Mouse (Mus musculus) testis, postnatal 10 days (tissue): ENCODE results near the gene Gm9844.
"Not testable (repeated sequence)": the region's sequence is repeated elsewhere in the genome, so short reads cannot be mapped to it uniquely, and the experiment has no call there.

Experiments
- DNase-seq: peaks from one replicate; pipeline ENCODE4 v3.0.0; 2021; ENCODE audit warnings: low spot score

Gene Gm9844

DNA sequence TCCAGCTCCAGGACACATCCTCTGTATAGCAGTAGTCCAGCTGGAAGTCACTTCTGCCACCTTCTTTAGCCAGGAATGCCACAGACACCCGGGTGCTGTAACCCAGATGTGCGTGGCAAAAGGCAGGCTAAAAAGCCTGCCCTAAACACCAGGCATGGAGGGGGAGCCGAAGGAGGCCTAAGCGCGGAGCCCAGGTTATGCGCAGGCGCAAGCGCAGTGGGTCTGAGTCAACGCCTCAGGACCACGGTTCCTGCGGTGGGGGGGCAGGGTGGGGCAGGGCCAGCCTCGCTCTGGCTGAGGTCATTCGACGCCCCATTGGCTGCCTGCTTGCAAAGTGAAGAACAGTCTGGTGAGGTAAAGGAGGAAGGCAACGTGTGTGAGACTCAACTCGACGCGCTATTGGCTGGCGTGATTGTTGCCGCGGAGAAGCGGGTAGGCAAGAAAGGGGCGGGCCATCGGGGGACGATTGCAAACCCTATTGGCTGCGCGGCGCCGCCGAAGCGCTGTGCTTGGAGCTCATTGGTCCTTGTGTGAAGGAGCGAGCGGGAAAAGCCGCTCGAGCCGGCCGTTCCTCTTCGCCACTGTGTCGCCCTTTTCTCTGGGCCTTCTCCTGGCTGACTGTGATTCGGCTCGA is 7.6 kb downstream of the Gm9844 start, which contains the start of the genes Lypd4 and Dmrtc2:
Gene Lypd4 (minus strand): TSS at position 410 of the 634 bp plus-strand sequence.
Gene Dmrtc2 (plus strand): TSS at position 526 of the 634 bp plus-strand sequence.
- DNase-seq, result peak; percentile 67

DNA sequence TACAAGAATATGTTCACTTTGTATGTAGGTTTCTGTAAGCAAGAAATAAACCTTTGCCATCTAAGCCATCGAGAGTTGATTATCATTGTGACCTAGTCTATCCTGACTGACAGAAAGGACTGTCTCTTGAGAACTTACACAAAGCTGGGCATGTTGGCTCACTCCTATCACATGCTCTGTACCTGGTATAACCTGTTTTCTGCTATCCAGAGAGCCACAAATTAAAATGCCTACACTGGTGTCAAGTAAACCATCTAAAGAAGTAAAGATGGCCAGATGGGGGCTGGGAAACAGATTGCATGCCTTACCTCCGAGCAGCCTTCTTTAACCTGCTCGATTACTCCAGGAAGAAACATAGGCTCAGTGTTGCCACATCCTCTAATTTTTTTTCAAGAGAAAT is 15.6 kb downstream of the Gm9844 start:
- DNase-seq, result no peak

DNA sequence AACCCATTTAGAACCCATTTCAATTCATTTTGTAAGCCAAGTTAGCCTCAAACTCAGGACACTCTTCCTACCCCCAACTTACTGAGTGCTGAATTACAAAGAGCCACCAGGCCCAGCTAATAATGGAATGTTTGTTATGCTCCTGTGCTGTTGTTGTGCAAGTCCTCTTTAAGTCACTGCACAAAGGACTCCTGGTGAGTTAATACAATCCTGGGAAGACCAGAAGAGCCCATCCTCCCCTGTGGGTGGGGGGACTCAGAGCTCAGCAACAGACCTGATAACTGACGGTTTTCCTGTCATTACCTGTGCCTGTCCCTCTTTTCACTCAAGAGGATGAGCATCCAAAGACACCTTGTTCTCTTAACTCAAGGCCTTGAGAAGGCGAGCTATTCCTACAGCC is 17.6 kb downstream of the Gm9844 start:
- no peak for DNase-seq

DNA sequence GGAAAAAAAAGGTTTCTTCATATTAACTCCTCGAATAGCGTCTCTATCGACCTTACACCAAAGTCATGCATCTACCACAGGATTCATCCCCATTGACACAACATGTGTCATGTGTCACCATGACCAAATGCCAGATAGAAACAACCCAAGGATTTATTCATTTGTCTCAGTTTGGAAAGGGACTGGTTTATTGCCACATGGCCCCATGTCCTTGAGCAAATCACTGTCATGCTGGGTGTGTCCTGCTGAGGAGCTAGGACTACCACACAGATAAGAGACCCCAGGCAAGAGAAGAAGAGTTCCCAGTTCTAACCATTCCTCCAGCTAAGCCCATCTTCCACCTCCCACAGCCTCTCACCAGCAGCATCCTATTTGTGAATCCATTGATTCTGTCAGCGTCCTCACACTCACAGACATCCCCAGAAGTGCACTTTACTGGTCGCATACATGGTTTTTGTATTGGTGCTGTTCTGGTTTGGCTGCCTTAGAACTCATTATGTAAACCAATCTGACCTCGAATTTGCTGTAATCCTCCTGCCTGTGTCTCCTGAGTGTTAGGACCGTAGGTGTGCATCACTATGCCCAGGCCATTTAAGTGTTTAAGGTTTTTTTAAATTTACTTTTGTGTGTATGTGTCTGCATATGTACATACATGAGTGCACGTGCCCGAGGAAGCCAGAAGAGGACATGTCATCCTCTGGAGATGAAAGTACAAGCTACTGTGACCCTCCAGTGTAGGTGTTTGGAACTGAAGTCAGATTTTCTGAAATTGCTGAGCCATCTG is 20.6 kb downstream of the Gm9844 start:
- DNase-seq, result no peak

DNA sequence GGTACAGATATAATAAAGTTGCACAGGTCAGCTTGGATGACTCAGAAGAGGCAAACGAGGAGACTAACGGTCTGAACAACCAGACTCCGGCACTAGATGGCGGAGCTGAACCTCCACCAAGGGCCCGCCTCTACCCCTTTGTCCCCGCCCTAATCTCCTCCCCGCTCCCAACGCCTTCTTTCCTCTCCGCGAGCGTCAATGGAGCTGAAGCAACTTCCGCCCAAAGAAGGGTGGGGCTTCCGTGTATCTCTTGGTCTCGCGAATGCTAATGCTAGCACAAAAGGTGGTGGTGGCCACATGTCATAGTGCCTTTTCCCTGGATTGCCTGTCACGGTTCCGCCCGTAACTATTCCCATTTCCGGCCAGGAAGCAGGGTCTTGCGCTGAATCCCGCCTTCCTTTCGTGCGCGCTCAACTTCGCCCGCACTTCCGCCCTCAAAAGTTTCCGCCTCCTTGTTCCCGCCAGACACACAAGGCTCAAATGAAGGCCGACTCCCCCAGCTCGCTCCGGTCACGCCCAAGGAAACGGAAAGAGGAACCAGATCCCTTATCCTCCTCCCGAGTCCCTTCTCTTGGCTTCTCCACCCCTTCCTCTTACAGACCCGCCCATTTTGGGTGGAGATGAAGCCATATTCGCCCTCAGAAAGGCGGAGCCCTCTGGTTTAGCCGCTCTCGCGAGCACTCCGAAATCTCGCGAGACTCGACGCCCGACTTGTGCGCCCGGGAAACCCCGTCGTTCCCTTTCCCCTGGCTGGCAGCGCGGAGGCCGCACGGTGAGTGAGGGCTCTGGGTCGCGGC is 22.1 kb downstream of the Gm9844 start, which contains the start of gene Rps19:
Gene Rps19 (plus strand): TSS at position 476 of the 797 bp plus-strand sequence.
- DNase-seq, result peak; percentile 99

DNA sequence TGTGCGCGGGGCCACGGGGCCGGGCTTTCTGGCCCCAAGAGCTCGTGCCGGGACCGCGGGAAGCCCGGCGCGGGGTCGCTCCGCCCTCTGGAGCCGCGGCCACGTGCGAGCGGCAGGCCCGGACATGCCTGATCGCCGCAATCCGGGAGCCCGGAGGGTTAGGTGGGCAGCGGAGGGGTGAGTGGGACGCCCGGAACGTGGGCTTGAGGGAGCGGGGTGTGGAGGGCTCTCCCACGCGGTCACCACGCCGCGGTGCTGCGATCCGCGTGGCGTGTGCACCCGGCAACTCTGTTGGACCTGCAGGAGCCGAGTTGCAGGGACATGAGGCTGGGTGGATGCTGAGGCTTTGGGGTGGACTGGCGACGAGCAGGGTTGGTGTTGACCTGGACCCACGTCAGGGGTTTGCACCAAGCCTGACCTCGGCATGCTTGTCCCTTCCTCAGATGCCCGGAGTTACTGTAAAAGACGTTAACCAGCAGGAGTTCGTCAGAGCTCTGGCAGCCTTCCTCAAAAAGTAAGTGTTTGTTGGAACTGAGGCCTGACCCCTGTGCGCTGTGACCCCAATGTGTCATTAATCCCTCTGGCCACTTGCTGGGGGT is 22.8 kb downstream of the Gm9844 start:
- DNase-seq, result no peak

DNA sequence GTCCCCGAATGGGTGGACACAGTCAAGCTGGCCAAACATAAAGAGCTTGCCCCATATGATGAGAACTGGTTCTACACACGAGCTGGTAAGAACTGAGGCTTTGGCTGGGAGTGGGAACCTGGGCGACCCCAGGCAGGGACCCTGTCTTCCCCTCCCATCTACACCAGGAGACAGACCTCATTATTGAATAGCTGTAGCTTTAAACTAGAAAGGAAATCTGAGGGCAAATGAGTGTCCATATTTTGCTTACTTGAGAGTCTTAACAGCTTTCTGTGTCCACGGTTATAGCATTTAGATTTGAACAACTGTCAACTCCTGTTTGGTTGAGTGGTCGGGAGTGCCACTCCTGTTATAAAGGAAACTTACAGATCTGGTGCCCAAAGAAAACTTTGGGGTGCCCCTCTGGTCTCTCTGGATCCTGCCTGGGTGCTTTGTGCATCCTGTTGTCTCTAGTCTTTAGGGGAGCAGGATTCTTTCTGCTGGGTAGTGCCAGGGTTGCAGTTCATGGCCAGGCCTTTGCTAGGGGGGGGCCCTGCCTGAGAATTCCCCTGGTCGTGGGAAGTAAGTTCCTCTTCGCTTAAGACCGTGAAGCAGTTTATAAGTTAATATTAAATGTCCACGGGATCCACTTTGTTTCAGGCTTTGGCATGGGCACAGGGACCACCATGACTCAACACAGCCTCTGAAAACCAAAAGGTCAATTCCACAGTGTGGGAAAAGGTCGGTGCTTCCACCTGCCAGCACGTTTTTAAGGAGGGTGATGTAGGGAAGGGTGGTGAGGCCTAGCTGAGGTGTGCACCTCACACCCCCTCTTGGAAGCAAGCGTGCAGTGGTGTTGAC is 23.7 kb downstream of the Gm9844 start:
- no peak for DNase-seq

DNA sequence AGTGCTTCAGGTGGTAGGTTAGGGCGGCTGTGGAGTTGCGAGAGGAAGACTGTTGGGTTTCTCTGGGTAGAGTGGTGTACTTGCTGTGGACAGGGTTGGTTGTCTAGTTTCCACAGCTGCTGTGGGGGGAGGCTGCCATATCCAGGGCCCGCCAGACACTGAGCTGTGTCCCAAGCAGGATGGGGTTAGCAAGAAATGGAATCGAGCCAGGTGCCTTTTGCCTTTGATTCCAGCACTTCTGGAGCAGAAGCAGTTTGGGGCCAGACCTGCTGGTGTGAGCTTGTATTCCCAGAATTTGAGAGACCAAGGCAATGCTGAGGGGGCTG is 24.3 kb downstream of the Gm9844 start:
- DNase-seq, result no peak

DNA sequence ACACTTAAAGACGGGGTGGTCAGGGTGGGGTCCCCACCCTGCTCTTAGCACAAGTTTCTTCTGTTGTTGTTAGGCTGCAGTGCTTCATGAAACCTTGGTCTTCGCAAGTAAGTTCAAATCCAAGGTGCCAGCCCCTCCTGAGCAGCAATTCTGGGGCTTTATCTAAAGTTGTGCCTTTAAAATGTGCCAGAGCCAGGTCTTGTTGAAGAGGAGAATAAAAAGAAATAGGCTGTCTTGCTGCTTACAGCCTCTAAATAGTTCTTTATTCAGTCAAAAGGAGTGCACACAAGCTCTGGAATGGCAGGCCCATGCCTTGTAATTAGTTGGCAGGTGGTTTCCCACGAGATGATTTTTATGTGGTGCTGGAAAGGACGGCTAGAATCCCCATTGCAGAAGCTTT is 25.1 kb downstream of the Gm9844 start:
- no peak for DNase-seq

DNA sequence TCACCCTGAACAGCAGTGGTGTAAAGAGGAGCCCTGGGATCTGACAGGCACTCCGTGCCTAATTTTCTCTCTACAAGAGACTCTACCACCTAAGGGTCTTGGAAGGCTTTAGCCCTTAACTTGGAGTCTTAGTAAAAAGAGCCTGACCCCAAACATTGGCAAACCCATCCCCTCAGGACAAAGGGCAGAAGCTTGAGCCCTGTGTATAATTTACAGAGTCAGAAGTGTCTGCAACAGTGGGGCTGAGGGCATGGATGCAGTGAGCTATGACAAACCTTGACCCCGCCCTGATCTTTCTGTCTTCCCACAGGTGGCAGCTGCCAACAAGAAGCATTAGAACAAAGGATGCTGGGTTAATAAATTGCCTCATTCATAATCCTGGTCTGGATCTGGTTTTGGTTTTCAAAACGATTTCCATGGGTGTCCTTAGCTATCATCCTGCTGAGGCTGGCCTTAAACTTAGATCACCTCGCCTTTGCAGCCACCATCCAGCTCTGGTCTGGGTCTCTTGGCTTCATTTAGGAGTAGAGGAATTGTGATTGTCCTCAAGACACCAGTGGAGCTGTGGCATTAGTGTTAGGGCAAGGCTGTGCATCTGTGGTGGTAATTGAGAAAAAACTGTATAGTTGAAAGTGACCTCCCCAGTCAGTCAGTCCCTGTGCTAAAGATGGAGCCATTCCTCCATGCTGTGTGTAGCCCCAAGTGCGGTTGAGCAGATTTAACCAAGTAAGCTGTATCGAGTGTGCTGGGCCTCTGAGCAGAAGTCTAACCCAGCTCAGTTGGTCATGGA is 27.6 kb downstream of the Gm9844 start:
- no peak for DNase-seq

DNA sequence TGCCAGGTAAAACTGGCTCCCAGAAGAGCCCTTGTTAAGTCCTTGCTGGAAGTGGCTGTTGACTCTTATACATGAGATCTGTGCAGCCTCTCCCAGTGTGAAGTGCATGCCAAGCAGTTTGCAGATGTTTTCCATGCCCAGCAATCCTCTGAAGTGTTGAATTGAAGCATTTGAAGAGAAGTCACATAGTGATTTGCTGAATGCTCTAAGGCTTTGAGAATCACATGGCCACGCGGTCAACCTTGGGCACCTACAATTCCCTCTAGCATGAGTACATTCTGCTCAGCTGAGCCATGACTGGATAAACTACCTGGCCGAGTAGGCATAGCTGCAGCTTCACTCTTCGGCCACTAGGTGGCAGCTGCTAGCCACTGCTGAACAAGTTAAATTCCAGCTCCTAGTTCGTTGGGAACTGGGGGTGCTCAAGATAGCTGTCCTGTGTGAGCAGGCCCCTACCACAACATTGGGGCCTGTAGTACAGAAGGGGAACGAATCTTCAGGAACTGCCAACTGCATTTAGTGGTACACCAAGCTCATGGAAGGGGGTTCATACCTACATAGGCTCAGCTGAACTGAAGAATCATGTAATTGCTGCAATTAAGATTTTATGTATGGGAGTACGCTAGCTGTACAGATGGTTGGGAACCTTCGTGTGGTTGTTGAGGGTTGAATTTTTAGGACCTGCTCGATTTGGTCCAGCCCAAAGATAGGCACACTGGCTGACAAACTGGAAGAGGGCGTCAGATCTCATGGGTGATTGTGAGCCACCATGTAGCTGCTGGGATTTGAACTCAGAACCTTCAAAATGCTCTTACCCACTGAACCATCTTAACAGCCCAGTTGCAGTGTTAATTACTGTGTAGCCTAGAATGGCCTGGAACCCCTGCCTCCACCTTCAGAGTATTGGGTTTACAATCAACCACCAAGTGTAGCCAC is 28.5 kb downstream of the Gm9844 start:
- DNase-seq, result peak; percentile 77

DNA sequence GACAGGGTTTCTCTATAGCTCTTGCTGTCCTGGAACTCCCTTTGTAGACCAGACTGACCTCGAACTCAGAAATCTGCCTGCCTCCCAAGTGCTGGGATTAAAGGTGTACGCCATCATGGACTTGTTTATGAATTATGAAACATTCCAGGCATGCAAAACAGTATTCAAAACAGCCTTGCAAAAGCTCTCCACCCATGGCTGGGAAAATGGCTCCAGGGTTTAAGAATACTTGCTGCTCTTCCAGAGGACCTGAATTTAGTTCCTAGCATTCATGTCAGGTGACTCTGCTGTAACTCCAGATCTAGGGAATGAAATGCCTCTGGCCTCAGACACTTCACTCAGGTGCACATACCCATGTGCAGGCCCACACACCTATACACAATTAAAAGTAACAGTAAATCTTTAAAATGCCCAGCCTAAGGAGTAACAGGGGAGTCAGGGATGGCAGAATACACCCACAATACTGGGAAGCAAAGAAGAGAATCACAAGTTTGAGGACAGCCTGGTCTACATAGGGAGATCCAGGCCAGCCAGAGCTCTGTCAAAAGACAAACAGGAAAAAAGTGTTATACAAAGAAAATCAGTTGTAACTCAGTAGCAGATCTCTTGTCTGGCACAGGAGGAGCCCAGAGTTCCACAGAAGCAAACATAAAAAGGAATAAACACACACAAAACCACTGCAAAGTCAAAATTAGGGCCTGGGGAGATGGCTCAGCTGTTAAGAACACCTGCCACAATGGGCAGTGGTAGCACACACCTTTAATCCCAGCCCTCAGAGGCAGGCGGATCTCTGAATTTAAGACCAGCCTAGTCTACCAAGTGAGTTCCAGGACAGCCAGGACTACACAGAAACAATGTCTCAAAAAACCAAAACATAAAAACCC is 29.5 kb downstream of the Gm9844 start:
- DNase-seq, result no peak

DNA sequence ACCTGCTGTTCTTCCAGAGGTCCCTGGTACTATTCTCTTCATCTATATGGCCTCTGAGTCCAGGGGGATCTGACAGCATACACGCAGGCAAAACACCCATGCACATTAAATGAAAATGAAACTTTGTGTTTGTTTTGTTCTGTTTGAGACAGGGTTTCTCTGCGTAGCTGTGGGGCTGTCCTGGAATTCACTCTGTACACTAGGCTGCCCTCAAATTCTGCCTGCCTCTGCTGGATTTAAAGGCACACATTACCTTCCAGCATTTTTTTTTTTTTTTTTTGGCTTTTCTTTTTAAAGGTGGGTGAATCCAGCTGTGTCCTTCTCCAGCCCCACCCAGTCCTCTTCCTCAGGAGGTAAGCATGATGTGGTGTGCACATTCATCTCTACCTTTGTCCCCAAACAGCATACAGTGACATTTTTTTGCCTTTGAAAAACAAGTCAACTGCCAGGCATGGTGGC is 30.1 kb downstream of the Gm9844 start:
- DNase-seq, result no peak

DNA sequence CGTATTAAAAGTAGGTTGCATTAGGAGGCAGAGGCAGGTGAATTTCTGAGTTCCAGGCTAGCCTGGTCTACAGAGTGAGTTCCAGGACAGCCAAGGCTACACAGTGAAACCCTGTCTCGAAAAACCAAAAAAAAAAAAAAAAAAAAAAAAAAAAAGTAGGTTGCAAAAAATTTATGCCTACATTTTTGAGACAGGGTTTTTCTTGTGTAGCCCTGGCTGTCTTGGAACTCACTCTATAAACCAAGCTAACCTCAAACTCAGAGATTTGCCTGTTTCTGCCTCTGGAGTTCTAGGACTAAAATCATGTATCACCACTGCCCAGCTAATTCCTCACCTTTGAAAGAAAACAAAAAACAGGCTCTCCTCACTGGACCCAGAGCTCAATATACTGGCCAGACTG is 33.7 kb downstream of the Gm9844 start:
- not testable (repeated sequence) for DNase-seq

DNA sequence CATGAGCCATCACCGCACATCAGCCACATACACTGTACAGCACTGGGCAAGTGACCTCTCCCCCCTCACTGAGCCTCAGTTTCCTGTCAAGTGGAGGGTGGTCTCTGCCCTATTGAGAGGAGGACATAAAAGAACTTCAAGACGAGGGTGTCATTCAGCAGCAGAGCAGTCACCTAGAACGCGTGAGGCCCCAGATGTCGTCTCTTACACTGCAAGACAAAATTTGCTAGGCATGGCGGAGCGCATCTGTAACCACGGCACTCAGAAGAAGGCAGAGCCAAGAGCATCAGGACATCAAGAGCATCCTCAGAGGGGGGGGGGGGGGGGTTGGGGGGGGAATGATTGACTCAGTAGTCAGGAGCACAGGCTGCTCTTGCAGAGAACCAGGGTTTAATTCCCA is 34.3 kb downstream of the Gm9844 start:
- no peak for DNase-seq

DNA sequence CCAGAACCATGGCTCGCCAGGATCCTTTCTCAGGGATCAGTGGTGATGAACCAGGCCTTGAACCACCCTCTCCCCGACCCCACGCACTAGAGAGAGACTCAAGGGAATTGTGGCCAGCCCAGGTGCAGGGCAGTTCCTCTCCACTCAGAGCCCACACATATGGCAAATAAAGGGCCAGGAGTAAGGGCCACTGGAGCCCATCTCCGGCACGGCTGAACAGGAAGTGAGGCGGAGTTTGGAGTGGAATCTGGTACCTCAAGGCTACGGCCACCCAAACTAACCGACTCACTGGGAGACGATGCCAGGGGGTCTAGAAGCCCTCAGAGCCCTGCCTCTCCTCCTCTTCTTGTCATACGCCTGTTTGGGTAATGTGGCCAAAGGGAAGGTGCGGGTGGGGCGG is 35.2 kb downstream of the Gm9844 start, which contains the start of gene Cd79a:
Gene Cd79a (plus strand): TSS at position 158 of the 400 bp plus-strand sequence.
- DNase-seq, result no peak

DNA sequence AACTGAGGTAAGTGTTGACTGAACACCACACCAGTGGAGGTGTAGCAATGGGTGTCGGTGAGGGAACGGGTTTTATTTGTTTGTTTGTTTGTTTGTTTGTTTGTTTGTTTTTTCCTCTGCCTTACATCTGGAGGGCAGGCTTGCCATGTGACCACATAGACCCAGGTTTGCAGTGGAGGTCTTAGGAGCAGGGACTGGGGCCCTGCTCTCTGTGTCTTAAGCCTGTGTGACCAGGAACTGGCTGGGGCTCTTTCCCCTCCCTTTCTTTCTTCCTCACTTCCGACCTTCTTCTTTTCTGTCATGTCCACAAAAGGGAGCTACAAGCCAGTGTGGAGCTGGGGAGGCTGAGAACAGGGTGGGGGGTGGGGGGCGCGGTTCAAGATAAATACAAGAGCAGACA is 35.9 kb downstream of the Gm9844 start:
- DNase-seq, result no peak

DNA sequence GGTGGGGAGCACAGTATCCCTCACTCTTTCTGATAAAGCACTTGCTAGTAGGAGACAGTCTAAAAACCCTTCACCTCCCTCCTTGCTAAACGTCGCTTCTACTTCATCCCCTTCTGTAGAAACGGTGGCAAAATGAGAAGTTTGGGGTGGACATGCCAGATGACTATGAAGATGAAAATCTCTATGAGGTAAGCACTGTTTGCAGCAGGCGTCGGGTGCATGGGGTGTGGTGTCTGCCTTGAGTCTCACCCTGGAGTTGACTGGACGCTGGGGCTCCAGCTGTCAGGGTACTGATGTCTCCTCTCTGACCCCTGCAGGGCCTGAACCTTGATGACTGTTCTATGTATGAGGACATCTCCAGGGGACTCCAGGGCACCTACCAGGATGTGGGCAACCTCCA is 39.1 kb downstream of the Gm9844 start:
- no peak for DNase-seq
